Mouse (Mus musculus) thymus, adult 2 months (tissue): ENCODE data around the gene Tnfrsf8. TPM values are rescaled to one million over a fixed set of nuclear protein-coding genes. Genes with fewer than 3 reads are reported as not detected.
A peak's percentile ranks its signal among the peaks of the same experiment; 100 is the strongest.

Experiments used
- DNase-seq: peaks from one replicate; pipeline ENCODE4 v3.0.0; 2021
- H3K27ac ChIP-seq: fragments of 200-500 bp; 2 replicates; pipeline ENCODE4 v1.5.1; 2012; ENCODE audit warnings: low read length, control low read depth; ENCODE audit not compliant: control insufficient read depth, insufficient read depth
- H3K27me3 ChIP-seq: fragments of 200-500 bp; 2 replicates; pipeline ENCODE4 v1.6.1; 2012; ENCODE audit warnings: mild to moderate bottlenecking, low read length, moderate library complexity, mixed read lengths; ENCODE audit not compliant: control insufficient read depth, insufficient read depth
- H3K36me3 ChIP-seq: fragments of 200-500 bp; 2 replicates; pipeline ENCODE4 v1.6.1; 2012; ENCODE audit warnings: mild to moderate bottlenecking, low read length, moderate library complexity; ENCODE audit not compliant: control insufficient read depth, insufficient read depth
- H3K4me1 ChIP-seq: fragments of 200-500 bp; replicated peaks from 2 replicates; pipeline ENCODE4 v1.6.1; 2012; ENCODE audit warnings: low read length; ENCODE audit not compliant: control insufficient read depth, insufficient read depth
- H3K4me3 ChIP-seq: fragments of 200-500 bp; 2 replicates; pipeline ENCODE4 v1.5.1; 2012; ENCODE audit warnings: mild to moderate bottlenecking, low read length, control low read depth, moderate library complexity; ENCODE audit not compliant: control insufficient read depth, insufficient read depth
- CTCF ChIP-seq: fragments of 200-500 bp; IDR thresholded peaks from 2 replicates; pipeline ENCODE4 v1.5.1; 2012; ENCODE audit warnings: mild to moderate bottlenecking, control low read depth, low read length, moderate library complexity, borderline replicate concordance; ENCODE audit not compliant: control insufficient read depth, poor library complexity, insufficient read depth; ENCODE audit errors: extremely low read depth
- POLR2A ChIP-seq: fragments of 200-500 bp; IDR thresholded peaks from 2 replicates; pipeline ENCODE4 v1.6.1; 2012; ENCODE audit warnings: mild to moderate bottlenecking, low read length, control low read depth, moderate library complexity; ENCODE audit not compliant: control insufficient read depth, poor library complexity, insufficient read depth; ENCODE audit errors: extremely low read depth
- WGBS: fragments of 180-500 bp; shearing (Covaris S2); methylation state at CpG from one replicate; pipeline ENCODE4 v1.1.7; 2018; 5-methylcytosine and 5-hydroxymethylcytosine counted together
- polyA plus RNA-seq: library from polyadenylated mRNA; depleted of rRNA; stranded (reverse); fragments of >200 nt; gene quantifications from 2 replicates; pipeline ENCODE4 v1.2.3, GENCODE M21; 2012

Tnfrsf8 gene
- polyA plus RNA-seq, 1 experiment = 12.2 TPM

GRCm38 (mm10) chr4:145264761-145265160, 50.2 kb downstream of the Tnfrsf8 start:
- Histone ChIP-seq H3K36me3 (no peaks in the 10 kb centered on the region), H3K4me1 (peaks cover 44% of the 10 kb centered on the region), H3K27ac (no peak overlapping the region), H3K27me3 (no peaks in the 10 kb centered on the region), H3K4me3 (no peak overlapping the region)
- no peak for DNase-seq
- 8% methylated on average over 2 of the region's 2 CpGs for WGBS
- TF ChIP-seq CTCF = no peak
- TF ChIP-seq POLR2A = no peak

- H3K4me1 ChIP-seq = peaks cover 40% of the 10 kb centered on the region
- no peaks in the 10 kb centered on the region for H3K36me3 ChIP-seq
- no peak overlapping the region for H3K27ac ChIP-seq
- no peak overlapping the region for H3K4me3 ChIP-seq
- H3K27me3 ChIP-seq = no peaks in the 10 kb centered on the region
- no peak for DNase-seq
- no peak for TF ChIP-seq POLR2A
- TF ChIP-seq CTCF = no peak
- 96% methylated on average over 1 of the region's 1 CpGs for WGBS
These were observed 51.4 kb downstream of the Tnfrsf8 start for GRCm38 (mm10) chr4:145263583-145263982.

- Histone ChIP-seq H3K36me3 (no peaks in the 10 kb centered on the region), H3K27me3 (no peaks in the 10 kb centered on the region), H3K27ac (no peak overlapping the region), H3K4me1 (peaks cover 15% of the 10 kb centered on the region), H3K4me3 (no peak overlapping the region)
- 93% methylated on average over 5 of the region's 5 CpGs for WGBS
- TF ChIP-seq POLR2A (no peak), CTCF (no peak)
- no peak for DNase-seq
These were observed 54.2 kb downstream of the Tnfrsf8 start for GRCm38 (mm10) chr4:145260802-145261201.

GRCm38 (mm10) chr4:145257751-145258434, 57.1 kb downstream of the Tnfrsf8 start:
- no peak for TF ChIP-seq CTCF
- no peak for TF ChIP-seq POLR2A
- Histone ChIP-seq H3K4me3 (no peak overlapping the region), H3K36me3 (no peaks in the 10 kb centered on the region), H3K4me1 (peaks cover 7% of the 10 kb centered on the region), H3K27ac (no peak overlapping the region), H3K27me3 (no peaks in the 10 kb centered on the region)
- no peak for DNase-seq
- 85% methylated on average over 5 of the region's 5 CpGs for WGBS

GRCm38 (mm10) chr4:145256144-145256543, 58.8 kb downstream of the Tnfrsf8 start:
- Histone ChIP-seq H3K36me3 (no peaks in the 10 kb centered on the region), H3K4me3 (no peak overlapping the region), H3K27me3 (no peaks in the 10 kb centered on the region), H3K27ac (no peak overlapping the region), H3K4me1 (peaks cover 7% of the 10 kb centered on the region)
- no peak for DNase-seq
- TF ChIP-seq POLR2A (no peak), CTCF (no peak)
- 90% methylated on average over 5 of the region's 5 CpGs for WGBS

GRCm38 (mm10) chr4:145254418-145254817, 60.5 kb downstream of the Tnfrsf8 start:
- 2% methylated on average over 13 of the region's 13 CpGs for WGBS
- TF ChIP-seq CTCF = no peak
- no peak for TF ChIP-seq POLR2A
- peaks cover 16% of the 10 kb centered on the region for H3K4me1 ChIP-seq
- peak overlapping the region; percentile 44 for H3K4me3 ChIP-seq
- no peak overlapping the region for H3K27ac ChIP-seq
- no peaks in the 10 kb centered on the region for H3K36me3 ChIP-seq
- peak; percentile 52 for DNase-seq
- H3K27me3 ChIP-seq = no peaks in the 10 kb centered on the region

- Histone ChIP-seq H3K36me3 (no peaks in the 10 kb centered on the region), H3K4me3 (no peak overlapping the region), H3K27me3 (no peaks in the 10 kb centered on the region), H3K27ac (no peak overlapping the region), H3K4me1 (peaks cover 16% of the 10 kb centered on the region)
- TF ChIP-seq POLR2A (no peak), CTCF (no peak)
- DNase-seq = no peak
- 64% methylated on average over 8 of the region's 8 CpGs for WGBS
These were observed 62.4 kb downstream of the Tnfrsf8 start for GRCm38 (mm10) chr4:145252611-145253010.
